Mouse (Mus musculus): Measurements from ENCODE around the gene Bmp2k. TPM values are rescaled to one million over a fixed set of nuclear protein-coding genes. Genes with fewer than 3 reads are reported as not detected.

Gene Bmp2k
- polyA plus RNA-seq, 2 experiments: 14.0 to 30.2 TPM

DNA sequence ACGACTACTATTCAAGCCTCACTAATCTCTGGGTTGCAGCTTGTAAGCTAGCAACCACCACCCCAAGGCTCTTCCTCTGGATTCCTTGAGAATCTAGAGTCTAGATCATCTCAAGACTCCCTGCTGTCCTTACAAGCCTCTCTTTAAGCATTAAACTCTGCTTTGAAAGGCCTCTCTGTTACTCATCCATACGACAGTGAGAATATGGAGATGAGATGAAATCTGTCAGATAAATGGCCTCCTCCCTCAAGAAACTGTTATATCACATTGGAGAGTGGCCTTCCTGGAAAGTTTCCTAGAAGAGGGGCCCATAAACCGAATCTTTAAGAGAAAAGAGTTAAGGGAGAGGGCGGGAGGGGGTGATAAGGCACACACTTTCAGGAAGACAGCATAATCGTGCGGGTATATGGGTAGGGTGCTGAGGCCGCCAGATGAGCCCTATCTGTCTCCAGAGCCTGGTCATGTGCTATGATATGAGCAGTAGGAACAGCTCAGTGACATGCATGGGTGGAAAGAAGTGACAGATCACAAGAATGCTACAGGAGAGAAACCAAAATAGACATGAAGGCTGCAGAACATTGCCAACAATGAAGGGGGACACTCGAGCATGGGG lies 45.9 kb upstream of the Bmp2k start:
- Histone ChIP-seq H3K4me3 (ENCODE audit: insufficient read depth in 1 of 2, low read depth in 2 of 2, low read length in 2 of 2) (peak overlapping the region; percentile 31 to 35; a peak in 3 of 4 replicates), H3K27ac (peak overlapping the region; percentile 95), H3K4me1 (replicated peaks; ENCODE audit: control insufficient read depth in 2 of 2, insufficient read depth in 2 of 2, low read length in 1 of 2) (peaks cover 49 to 59% of the 10 kb centered on the region in 2 experiments), H3K36me3 (replicated peaks; ENCODE audit: control insufficient read depth, insufficient read depth, low read depth) (no peaks in the 10 kb centered on the region), H3K4me2 (ENCODE audit: low read depth) (peak overlapping the region; percentile 70), H3K9me3 (ENCODE audit: control insufficient read depth, low read length) (no peaks in the 10 kb centered on the region), H3K27me3 (ENCODE audit: control insufficient read depth, insufficient read depth, low read length) (no peaks in the 10 kb centered on the region), H3K9ac (replicated peaks) (peak overlapping the region; percentile 80)
- peak; percentile 99 for ATAC-seq (ENCODE audit: insufficient read depth)
- peak; percentile 91 to 92 (median 91) for DNase-seq (ENCODE audit: low read depth in 3 of 3, low spot score in 3 of 3)
- 7% methylated on average over 8 of the region's 8 CpGs for WGBS (ENCODE audit: insufficient replicate concordance)
- TF ChIP-seq EP300 (IDR thresholded peaks at IDR 0.05; ENCODE audit: low read depth) (peak; percentile 94; the same call in 1 of the 2 replicates), CTCF (IDR thresholded peaks at IDR 0.05; ENCODE audit: low read depth) (no peak)

DNA sequence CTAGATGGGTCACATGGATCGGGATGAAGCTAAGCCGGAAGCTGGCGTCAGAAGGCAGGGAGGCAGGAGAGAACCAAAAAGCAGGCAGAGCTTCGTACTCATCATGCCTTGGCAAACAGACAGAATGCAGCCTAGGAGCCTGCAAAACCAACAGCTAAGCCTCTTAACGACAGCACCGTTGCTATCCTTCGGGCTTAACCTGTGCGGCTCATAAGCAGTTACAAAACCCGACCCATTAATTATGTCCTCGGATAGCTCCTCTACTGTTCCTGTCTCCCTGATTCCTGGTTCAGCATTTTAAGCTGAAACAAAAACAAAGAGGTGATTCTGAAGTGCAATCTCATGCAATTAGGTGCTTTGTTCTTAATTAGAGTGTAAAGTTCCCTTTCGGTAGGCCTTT lies 43.4 kb upstream of the Bmp2k start:
- no peak overlapping the region for H3K4me3 ChIP-seq (ENCODE audit: insufficient read depth in 1 of 2, low read depth in 2 of 2, low read length in 2 of 2)
- no peaks in the 10 kb centered on the region for H3K9me3 ChIP-seq (ENCODE audit: control insufficient read depth, low read length)
- H3K27me3 ChIP-seq (ENCODE audit: control insufficient read depth, insufficient read depth, low read length): no peaks in the 10 kb centered on the region
- TF ChIP-seq CTCF (IDR thresholded peaks at IDR 0.05; ENCODE audit: low read depth) (no peak), EP300 (IDR thresholded peaks at IDR 0.05; ENCODE audit: low read depth) (no peak)
- DNase-seq (ENCODE audit: low read depth in 3 of 3, low spot score in 3 of 3): no peak
- no peaks in the 10 kb centered on the region for H3K36me3 ChIP-seq (replicated peaks; ENCODE audit: control insufficient read depth, insufficient read depth, low read depth)
- 86% methylated on average over 11 of the region's 11 CpGs for WGBS (ENCODE audit: insufficient replicate concordance)
- 0 out of 2 replicates have a peak overlapping the region, but pooled peaks have one; percentile 6 for H3K27ac ChIP-seq
- H3K4me1 ChIP-seq (replicated peaks; ENCODE audit: control insufficient read depth in 2 of 2, insufficient read depth in 2 of 2, low read length in 1 of 2): peaks cover 49 to 60% of the 10 kb centered on the region in 2 experiments
- H3K4me2 ChIP-seq (ENCODE audit: low read depth): no peak overlapping the region
- ATAC-seq (ENCODE audit: insufficient read depth): no peak
- no peak overlapping the region for H3K9ac ChIP-seq (replicated peaks)

DNA sequence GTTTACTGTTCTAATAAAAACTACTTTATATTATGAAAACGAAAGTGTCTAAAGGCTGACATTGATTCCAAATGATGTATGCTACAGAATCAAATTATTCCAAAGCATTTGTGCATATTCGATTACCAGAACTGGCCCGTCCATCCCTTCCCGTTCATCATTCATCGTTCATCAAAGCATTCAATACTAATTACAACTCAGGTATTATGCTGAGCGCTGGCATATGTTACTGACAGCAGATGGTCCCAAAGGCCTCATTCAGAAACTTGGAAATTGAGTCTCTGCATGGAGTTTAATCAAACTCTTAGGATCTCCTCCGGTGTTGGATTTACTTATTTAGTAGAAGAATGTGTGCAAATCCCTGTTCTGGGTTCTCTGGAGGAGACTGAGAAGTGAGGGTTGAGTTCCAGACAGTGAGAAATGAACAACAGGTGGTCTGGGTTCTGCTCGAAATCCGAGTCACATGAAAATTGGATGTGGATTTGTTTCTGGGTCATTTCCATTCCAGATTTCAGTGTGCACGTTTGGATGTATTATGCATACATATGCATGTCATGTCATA lies 42.9 kb upstream of the Bmp2k start:
- no peak overlapping the region for H3K9ac ChIP-seq (replicated peaks)
- H3K9me3 ChIP-seq (ENCODE audit: control insufficient read depth, low read length): no peaks in the 10 kb centered on the region
- H3K36me3 ChIP-seq (replicated peaks; ENCODE audit: control insufficient read depth, insufficient read depth, low read depth): no peaks in the 10 kb centered on the region
- TF ChIP-seq EP300 (IDR thresholded peaks at IDR 0.05; ENCODE audit: low read depth) (no peak), CTCF (IDR thresholded peaks at IDR 0.05; ENCODE audit: low read depth) (no peak)
- DNase-seq (ENCODE audit: low read depth in 3 of 3, low spot score in 3 of 3) (no peak), ATAC-seq (ENCODE audit: insufficient read depth) (no peak)
- H3K27ac ChIP-seq: no peak overlapping the region
- 92% methylated on average over 10 of the region's 10 CpGs for WGBS (ENCODE audit: insufficient replicate concordance)
- H3K4me1 ChIP-seq (replicated peaks; ENCODE audit: control insufficient read depth in 2 of 2, insufficient read depth in 2 of 2, low read length in 1 of 2): peaks cover 45 to 55% of the 10 kb centered on the region in 2 experiments
- no peak overlapping the region for H3K4me3 ChIP-seq (ENCODE audit: insufficient read depth in 1 of 2, low read depth in 2 of 2, low read length in 2 of 2)
- no peak overlapping the region for H3K4me2 ChIP-seq (ENCODE audit: low read depth)
- no peaks in the 10 kb centered on the region for H3K27me3 ChIP-seq (ENCODE audit: control insufficient read depth, insufficient read depth, low read length)

- ATAC-seq (ENCODE audit: insufficient read depth) (no peak), DNase-seq (ENCODE audit: low read depth in 3 of 3, low spot score in 3 of 3) (no peak)
- Histone ChIP-seq H3K4me3 (ENCODE audit: insufficient read depth in 1 of 2, low read depth in 2 of 2, low read length in 2 of 2) (no peak overlapping the region), H3K27ac (peak overlapping the region; percentile 22; the same call in 1 of the 2 replicates), H3K4me1 (replicated peaks; ENCODE audit: control insufficient read depth in 2 of 2, insufficient read depth in 2 of 2, low read length in 1 of 2) (peaks cover 24 to 35% of the 10 kb centered on the region in 2 experiments), H3K9ac (replicated peaks) (no peak overlapping the region; the same call in 1 of the 2 replicates), H3K9me3 (ENCODE audit: control insufficient read depth, low read length) (no peaks in the 10 kb centered on the region), H3K4me2 (ENCODE audit: low read depth) (no peak overlapping the region), H3K36me3 (replicated peaks; ENCODE audit: control insufficient read depth, insufficient read depth, low read depth) (no peaks in the 10 kb centered on the region), H3K27me3 (ENCODE audit: control insufficient read depth, insufficient read depth, low read length) (no peaks in the 10 kb centered on the region)
- TF ChIP-seq CTCF (IDR thresholded peaks at IDR 0.05; ENCODE audit: low read depth): no peak
- TF ChIP-seq EP300 (IDR thresholded peaks at IDR 0.05; ENCODE audit: low read depth): no peak
- 32% methylated on average over 3 of the region's 3 CpGs for WGBS (ENCODE audit: insufficient replicate concordance)
These were observed 40.6 kb upstream of the Bmp2k start for GRCm38 (mm10) chr5:96956926-96957325.

DNA sequence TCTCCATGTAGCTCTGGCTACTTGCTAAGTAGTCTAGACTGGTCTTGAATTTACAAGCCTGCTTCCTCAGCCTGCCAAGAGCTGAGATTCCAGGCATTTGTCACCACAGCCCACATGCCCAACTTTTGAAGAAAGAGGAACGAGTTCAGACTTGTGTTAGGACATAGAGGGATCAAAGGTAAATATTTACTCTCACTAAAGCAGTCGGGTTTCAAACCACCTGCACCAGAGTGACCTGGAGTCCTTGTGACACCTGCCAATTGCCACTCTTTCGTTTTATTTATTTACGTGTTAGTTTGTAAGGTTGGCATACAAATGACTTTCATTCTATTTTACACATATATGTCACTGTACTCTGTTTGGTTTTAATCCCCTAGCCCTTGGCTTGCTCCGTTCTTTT lies 36.4 kb upstream of the Bmp2k start:
- H3K9ac ChIP-seq (replicated peaks): no peak overlapping the region

More for the DNA sequence above, 36.4 kb upstream of the Bmp2k start:
- H3K9me3 ChIP-seq (ENCODE audit: control insufficient read depth, low read length): no peaks in the 10 kb centered on the region
- H3K36me3 ChIP-seq (replicated peaks; ENCODE audit: control insufficient read depth, insufficient read depth, low read depth): no peaks in the 10 kb centered on the region
- no peak overlapping the region for H3K4me3 ChIP-seq (ENCODE audit: insufficient read depth in 1 of 2, low read depth in 2 of 2, low read length in 2 of 2)
- no peaks in the 10 kb centered on the region for H3K27me3 ChIP-seq (ENCODE audit: control insufficient read depth, insufficient read depth, low read length)
- no peak for TF ChIP-seq CTCF (IDR thresholded peaks at IDR 0.05; ENCODE audit: low read depth)
- TF ChIP-seq EP300 (IDR thresholded peaks at IDR 0.05; ENCODE audit: low read depth): no peak
- no peak overlapping the region for H3K4me2 ChIP-seq (ENCODE audit: low read depth)
- peaks cover 13 to 28% of the 10 kb centered on the region in 2 experiments for H3K4me1 ChIP-seq (replicated peaks; ENCODE audit: control insufficient read depth in 2 of 2, insufficient read depth in 2 of 2, low read length in 1 of 2)
- DNase-seq (ENCODE audit: low read depth in 3 of 3, low spot score in 3 of 3): no peak
- WGBS (ENCODE audit: insufficient replicate concordance): 67% methylated on average over 5 of the region's 5 CpGs
- H3K27ac ChIP-seq: no peak overlapping the region
- no peak for ATAC-seq (ENCODE audit: insufficient read depth)
